Mouse (Mus musculus) gastrocnemius, adult 18-20 months (tissue): ENCODE results near the gene Cercam. TPM values are rescaled to one million over a fixed set of nuclear protein-coding genes. Genes with fewer than 3 reads are reported as not detected.
A peak's percentile ranks its signal among the peaks of the same experiment; 100 is the strongest.
"Not testable (repeated sequence)": the region's sequence is repeated elsewhere in the genome, so short reads cannot be mapped to it uniquely, and the experiment has no call there.

Experiments
- DNase-seq: peaks from one replicate; pipeline ENCODE4 v3.0.0; 2021; ENCODE audit warnings: low spot score
- total RNA-seq, 2 experiments: library from RNA; stranded (reverse); gene quantifications; 2 replicates each; pipeline ENCODE4 v1.2.3; 2021

The Cercam gene
- total RNA-seq, 2 experiments from 2014 or later: 1.6 to 1.7 TPM

DNA sequence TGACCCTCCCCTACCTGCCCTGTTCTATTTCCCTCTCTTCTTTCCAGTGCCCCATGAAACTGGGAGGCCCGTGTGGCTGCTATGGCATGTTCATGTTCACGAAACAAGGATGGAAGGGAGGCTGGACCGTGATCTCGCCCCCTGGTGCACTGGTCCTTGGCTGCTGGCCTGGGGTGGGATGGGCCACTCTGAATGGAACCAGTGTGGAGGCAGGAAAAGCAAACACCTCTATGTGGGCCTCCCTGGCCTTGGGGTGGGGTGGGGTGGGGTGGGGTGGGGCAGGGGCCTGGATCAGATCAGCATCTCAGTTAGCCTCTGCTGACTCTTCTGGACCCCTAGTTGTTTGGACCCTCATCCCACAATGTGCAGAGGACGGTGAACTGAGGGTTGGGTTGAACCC lies 15.2 kb upstream of the Cercam start:
- no peak for DNase-seq

DNA sequence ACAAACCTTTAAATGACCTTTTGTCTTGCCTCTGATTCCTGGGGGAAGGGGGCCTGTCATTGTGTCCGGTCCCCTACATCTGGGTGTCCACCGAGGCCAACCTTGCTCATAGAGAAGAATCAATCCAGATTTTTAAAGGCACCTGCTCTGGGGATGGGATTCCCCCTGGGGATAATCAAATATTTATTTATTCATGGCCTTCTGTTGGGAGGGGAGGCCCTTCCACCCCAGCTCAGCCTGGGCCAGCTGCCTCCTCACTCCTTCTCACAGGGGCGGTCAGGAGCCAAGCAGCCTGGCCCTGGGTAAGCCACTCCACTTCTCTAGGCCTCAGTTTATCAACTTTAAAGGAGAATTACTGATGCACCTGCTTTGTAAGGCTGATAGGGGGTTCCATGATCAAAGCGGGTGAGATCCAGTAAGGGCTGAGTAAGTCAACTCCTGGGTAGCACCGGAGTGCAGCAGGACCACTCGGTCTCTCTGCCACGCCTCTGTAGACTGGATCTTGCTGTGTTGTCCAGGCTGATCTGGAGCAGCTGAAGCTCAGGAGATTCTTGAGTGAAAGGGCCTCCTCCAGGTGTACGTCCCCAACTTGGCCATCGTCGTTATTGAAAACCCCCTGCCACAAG lies 13.3 kb upstream of the Cercam start:
- DNase-seq: no peak

DNA sequence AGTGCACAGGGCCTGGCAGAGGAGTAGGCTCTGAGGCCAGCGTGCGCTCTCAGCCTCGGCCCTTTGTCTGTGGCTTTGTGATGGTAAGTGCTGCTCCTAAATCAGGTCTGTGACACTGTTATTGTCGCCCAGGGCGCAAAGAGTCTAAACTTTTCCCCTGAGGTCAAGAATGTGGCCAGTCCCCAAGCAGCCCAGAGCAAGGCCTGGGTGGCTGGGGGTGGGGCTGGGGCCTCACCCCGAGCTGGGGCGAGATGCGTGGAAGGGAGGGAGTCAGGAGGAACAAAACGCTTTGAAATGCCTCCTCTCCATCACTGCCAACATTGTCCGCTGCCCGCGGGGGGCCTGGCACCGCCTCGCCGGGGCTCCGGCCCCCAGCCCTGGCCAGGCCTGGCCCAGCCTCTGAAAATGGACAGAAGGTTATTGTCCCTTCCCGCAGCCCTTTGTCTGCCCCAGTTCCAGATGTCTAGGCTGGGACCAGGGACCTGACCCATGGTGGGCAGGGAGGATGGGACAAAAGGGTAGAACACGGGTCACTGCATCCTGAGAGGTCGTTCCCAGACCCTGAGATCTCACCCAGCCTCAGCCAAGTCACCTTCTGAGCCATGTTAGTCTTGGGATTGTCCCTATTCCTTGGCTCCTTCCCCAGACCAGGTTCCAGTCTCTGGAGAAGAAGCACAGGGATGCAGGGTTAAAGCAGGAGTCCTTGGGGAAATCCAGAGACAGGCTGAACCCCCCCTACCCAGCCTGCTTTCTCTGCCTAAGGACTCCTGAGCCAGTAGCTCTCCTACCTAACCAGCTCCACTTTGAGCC lies 12.3 kb upstream of the Cercam start:
- no peak for DNase-seq

DNA sequence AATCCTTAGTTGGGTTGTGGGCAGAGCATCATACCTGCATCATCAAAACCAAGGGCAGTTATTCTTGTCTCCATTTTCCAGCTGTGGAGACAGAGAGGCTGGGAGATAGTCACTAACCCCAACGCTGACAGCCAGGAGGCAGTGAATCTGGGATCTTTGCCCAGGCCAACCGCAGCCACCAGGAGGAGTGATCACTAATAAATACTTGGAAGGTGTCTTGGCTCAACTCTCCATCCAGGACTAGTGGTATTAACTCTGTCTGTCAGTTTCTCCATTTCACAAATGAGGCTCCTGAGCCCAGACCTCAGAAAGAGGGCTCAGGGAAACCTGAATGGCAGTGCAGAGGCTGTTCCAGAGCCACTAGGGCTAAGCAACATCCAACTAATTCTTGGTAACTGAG lies 11.6 kb upstream of the Cercam start:
- DNase-seq: no peak

DNA sequence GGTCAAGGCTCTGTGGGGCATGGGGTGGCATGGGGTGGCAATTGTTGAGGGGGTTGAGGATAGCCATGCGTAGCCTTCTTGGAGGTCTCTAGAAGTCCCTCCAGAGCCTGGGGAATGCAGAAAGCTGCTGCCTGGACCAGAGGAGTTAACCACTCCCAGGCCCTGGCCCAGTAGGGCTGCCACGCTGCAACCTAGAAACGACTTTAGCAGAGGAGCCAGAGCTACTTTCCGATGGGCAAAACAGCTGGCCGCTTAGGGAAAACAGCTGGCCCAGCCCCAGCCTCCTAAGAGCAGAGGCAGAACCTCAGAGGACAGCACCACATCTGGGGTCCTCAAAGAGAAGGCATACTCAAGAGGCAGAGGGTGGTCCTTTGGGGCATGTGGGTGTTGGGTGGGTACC lies 11.0 kb upstream of the Cercam start:
- DNase-seq: no peak

DNA sequence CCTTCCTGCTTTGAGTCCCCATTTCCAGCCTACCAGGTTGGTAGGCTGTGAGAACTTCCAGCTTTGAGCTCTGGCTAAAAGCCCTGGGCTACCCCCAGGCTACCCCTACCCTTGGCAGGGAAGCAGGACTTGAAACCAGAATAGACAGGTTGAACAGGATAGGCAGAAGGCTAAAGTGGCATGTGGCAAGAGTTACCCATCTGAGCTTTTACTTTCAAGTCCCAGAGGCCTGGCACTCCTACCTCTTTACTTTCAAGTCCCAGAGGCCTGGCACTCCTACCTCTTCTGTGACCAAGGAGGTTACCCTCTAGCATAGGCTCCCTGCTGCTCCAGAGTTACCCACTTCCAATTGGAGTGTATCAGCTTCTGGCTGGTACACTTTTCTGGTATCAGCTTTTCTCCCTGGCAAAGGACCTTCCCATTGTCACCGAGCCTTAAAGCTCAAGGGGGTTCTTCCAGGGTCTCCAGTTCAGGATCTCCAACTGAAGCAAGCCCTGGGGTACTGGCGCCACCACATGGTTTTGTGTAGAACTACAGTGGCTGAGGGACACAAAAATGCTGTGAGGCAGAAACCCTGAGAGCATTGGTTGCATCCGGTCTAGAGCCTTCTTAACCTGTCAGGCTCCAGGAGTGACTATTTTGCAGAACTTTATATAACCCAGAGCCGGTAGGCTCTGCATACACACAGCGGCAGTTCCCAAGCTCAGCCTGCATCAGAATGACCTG lies 10.1 kb upstream of the Cercam start:
- DNase-seq: peak; percentile 24

DNA sequence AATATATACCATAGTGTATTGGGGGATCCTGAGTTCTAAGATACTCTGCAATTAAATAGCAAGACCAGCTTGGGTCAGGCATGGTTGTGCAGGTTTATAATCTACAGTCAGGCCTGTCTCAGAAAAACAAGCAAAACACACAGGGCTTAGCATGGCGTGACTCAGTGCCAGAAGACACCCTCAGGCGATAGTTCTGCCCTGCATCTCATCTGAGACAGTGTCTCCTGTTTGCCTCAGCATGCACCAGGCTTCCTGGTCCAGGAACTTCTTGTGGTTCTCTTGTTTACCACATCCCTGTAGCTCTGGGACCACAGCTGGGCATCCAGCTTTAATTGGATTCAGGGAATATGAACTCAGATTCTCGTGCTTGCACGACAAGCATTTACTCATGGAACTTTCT lies 3.8 kb upstream of the Cercam start:
- no peak for DNase-seq

DNA sequence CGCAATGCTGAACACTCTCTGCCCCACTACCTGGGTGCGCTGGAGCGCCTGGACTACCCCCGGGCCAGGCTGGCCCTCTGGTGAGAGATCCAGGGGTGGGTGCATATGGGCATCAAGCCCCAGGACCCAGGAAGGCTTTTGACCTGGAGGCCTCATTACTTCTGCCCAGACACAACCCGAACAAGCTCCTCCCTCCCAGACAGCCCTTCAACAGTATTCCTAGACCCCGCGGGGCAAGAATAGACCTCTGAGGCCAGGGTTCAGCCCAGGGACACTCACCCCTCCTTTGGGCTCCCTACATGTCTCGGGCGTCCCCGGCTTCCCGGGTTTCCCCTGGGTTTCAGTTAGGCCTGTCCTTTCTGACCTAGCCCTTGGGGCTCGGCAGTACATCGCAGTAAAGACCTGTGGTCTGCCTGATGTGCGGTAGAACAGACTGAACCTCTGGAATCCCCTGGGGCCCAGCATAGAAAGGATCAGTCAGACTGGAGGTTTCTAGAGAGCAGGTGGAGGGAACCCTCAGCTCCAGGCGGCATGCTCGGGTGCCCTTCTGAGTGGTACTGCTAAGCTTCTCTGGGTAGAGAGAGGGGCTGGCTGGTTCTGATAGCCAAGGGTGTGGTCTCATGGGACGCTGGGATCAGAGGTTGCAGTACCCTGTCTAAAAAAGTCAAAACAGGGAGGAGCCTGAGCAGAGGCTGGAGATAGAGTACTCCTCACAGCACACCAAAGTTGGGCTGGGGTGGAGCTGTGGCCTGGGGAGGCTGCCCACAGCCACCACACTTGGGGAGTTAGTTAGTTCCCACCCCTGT lies 885 bp downstream of the Cercam start:
- peak; percentile 26 for DNase-seq

DNA sequence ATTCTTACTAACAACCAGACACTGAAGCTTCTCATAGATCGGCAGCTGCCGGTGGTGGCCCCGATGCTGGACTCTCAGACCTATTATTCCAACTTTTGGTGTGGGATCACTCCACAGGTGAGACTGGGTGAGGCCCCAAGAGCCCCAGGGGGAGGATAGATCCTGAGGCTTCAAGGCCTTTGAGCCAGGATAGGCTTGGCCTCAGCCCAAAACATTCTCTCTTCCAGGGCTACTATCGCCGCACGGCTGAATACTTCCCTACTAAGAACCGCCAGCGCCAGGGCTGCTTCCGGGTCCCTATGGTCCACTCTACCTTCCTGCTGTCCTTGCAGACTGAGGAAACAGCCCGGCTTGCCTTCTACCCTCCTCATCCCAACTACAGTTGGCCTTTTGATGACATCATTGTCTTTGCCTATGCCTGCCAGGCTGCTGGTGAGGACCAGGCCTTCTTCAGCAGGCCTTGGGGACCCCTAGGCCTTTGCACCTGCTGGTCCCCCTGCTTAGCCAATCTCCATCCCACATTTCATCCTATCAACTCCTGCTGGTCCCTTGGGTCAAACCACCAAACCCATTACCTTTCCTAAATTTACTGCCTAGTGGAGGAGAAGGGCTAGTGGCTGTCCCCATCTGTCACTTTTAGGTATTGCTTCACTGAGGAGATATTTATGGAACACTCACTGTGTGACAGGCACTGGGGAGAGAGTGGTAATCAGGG lies 3.8 kb downstream of the Cercam start:
- no peak for DNase-seq

DNA sequence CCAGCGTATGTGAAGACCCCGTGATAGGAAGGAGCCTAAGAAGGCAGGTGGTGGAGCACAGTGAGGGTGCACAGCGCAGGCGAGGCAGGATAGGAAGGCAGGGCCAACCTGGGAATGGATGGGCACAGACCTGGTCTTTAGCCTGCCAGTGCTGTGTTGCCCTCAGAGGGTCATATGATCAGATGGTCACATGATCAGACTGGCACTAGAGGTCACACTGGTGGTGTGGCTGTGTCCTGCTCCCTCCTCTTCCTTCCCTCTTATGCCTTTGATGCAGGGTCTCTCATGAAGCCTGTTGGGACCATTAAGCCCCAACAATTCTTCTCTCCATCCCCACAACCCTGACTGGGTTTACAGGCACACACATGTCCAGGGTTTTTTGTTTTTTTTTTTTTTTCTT lies 4.8 kb downstream of the Cercam start:
- no peak for DNase-seq

DNA sequence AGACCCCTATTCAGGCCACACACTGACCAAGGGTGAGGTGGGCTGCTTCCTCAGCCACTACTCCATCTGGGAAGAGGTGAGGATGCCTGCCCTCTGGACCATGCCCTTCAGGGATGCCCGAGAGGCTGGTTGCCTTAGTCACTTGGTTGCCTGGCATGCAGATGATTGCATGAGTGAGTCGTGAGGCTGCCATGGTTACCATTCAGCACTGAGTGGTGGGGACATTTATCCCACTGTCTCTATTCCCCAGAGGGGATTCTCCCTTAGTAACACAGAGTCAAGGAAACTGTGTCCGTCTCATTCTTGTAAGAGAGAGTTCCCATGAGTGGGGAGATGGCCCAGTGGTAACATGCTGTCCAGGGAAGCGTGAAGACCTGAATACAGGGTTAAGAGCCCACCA lies 9.1 kb downstream of the Cercam start:
- no peak for DNase-seq

DNA sequence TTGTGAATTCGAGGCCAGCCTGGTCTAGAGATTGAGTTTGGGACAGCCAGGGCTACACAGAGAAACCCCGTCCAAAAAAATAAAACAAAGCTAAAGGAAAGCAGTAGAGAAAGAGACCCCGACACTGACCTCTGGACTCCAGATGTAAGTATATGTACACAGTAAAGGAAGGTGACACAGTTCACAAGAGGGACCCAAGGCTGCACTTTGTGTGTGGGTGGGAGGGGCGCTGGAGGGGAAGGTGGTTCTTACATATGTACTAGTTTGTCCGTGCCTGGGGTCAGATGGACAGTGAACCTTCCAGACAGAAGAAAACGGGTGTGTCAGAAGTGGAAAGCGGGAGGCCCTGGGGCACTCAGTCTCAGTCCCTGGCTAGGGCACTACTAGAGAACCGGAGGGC lies 10.2 kb downstream of the Cercam start:
- DNase-seq: no peak

DNA sequence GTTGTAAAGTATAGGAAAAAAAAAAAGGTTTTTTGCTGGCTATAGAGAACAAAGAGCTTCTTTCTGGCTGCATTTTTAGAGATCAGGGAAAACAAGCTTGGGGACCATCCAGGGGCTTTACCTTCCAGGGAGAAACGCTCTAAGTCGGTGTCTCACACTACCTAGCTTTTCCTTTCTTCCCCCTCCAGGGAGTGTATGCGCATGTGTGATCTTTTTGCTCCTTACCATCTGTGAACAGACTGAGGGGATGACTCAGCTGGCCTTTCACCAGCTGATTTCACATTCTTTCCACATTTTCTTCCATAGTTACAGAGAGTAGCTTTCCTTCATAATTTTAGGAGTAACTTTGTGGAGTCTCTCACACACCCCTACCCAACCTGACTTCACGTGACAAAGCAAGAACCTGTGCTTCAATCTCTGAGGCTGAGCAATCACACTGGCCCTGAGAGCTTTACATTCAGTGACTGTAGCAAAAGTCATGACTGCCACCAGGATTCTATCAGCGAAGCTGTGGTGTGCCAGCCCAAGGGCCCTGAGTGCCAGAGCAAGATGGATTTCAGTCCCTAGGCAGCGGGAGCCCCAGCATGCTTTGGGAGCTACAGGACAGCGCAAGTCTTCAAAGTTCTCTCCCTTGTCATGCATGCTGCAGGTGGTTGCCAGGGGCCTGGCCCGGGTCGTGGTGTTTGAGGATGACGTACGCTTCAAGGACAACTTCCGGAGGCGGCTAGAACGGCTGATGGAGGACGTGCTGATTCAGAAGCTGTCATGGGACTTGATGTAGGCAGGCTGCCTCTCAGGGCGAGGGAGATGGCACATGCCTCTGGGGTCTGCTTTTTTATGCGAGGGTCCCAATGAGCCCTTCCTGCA lies 11.2 kb downstream of the Cercam start:
- DNase-seq: no peak

DNA sequence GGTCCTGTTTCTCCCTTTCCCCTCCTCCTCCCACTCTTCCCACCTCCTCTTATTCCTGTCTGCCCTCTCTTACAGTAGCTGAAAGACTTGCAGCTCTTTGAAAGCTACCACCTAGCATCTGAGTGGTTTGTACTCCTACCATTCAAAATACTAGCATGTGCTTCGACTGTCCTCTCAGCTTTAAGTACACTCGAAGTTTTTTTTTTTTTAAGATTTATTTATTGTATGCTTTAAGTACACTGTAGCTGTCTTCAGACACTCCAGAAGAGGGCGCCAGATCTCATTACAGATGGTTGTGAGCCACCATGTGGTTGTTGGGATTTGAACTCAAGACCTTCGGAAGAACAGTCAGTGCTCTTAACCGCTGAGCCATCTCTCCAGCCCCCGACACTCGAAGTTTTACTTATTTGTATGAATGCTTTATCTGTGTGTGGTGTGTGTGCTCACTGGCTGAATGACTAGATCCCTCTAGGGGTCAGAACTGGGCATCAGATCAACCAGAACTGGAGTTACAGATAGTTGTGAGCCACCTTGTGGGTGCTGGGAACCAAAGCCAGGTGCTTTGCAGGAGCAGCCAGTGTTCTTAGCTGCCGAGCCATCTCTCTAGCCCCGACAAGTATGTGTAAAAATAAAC lies 17.8 kb downstream of the Cercam start:
- not testable (repeated sequence) for DNase-seq

DNA sequence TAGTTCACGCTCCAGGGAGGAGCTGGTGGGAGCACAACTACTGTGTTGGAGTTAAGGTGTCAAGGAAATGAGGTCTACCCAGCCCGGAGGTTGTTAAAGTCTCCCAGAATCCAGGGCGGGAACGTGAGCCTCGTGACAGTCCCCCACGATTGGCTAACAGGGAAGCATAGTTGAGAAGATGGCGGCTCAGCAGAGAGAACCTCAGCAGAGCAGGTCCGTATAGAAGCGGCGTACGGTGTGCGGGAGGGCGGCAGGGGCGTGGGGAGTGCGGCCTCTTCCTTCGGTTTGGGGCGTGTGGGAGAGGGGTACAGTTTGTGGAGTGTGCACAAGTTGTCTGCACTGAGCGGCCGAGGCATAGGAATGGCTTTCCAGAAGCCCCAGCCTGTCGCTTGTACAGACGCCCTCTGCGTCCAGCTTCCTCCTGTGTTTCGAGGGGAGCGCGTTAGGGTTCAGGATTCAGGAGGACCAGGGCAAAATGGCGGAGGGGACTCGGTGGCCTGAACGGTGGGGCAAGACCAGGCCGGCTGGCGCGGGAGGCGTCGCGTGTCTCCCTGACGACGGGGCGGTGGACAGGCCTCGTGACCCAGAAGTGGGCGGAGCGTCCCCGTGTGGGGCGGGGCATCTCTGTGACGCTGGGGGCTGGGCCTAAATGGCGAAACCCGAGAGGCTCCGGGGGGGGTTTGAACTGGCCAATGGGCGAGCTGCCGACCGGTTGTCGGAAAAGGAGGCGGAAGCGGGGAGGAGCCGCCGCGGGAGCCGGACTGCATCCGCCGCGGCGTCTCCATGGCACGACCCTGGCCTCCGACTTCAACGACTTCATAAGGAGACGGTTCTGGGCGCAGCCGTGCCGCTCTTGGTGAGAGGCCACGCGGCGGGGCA lies 20.3 kb downstream of the Cercam start, which contains the start of gene Odf2:
Gene Odf2 (plus strand): TSS at position 156 of the 879 bp plus-strand sequence.
- peak; percentile 100 for DNase-seq

DNA sequence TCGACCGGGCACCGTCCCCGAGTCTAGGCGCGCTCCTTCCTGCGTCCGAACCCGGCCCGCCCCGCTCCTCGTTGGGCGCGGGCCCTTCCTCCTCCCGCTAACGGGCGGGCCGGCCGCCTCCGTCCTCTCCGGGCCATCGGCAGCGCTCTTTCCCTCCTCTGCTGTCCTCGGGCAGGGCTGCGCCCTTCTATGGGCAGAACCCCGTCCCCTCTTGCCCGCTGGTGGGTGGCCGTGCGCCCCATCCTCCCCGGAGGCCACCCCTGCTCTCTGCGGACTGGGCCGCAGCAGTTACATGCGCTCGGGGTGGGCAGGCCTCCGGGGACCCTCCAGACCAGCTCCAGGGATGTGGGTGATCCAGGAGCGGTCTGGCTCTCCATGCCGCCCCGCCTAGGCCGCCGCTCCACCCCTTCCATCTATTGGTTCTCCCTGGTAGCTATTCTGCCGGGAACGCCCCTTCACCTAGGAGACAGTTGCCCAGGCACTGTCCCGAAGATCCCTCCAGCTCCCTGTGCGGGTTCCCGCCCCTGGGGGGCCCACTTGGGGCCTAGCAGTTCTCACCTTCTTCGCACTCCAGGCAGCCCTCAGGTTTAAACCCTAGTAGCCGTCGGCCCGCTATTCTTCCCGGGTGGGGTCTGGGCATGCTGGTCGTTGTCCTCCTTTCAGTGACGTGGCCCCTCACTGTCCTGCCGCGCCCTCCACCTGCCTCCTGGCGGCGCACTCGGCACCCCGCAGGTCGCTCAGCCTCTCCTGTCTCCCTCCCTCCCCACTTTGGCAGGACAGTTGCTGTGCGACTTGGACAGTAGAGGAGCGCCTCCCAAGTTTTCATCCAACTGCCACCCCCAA lies 21.2 kb downstream of the Cercam start:
- peak; percentile 79 for DNase-seq

DNA sequence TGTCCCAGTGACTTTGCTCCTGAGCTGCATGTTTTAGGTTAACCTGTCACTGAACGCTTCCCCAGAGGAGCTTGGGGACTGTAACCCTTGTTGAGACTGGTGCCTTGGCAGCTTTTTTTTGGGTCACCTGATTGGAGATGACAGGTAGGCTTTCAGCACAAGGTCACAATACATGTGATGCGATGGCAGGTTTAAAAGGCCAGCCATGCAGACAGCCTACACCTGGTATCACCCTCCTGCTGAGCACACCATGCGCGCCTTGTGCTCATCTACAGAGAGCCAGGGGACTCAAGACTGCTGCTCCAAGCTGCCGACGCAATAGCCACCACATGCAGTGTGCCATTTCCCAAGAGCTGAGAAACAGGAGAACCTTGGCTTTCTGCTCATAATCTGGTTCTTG lies 22.8 kb downstream of the Cercam start:
- no peak for DNase-seq

DNA sequence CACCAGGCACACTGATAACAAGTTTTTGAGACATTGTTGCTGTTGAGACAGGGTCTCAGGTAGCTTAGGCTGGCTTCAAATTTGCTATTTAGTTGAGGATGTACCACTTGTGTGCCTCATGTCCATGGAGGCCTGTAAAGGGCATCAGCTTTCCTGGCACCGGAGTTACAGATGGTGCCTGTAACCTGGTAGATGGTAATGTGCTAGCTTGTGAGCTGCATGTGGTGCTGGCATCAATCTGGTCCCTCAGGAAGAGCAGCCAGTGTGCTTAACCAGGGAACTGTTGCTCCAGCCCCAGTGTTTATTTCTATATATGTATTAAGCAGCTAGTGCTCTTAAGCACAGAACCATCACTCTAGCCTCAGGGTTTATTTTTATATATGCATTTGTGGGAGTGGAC lies 27.1 kb downstream of the Cercam start:
- DNase-seq: no peak
